Mouse (Mus musculus): ENCODE measurements around the gene Ifi207. TPM values are rescaled to one million over a fixed set of nuclear protein-coding genes. Genes with fewer than 3 reads are reported as not detected.
"Not testable (repeated sequence)": the region's sequence is repeated elsewhere in the genome, so short reads cannot be mapped to it uniquely, and the experiment has no call there.

The Ifi207 gene
- 1 to 10 TPM; 3.4 to 8.1 TPM for total RNA-seq (2021)
- long read RNA-seq, experiment 1, result 0 reads
- long read RNA-seq, experiment 2, result 0 reads

- DNase-seq, result peak in 1 of 2 experiments; percentile 3
These were observed at the start of gene Ifi207 for GRCm38 (mm10) chr1:173741656-173742055. Gene Ifi207, minus strand, starts transcription at chr1:173741747.

GRCm38 (mm10) chr1:173773457-173773856 lies 31.9 kb upstream of the Ifi207 start:
- DNase-seq, result not testable (repeated sequence)

DNA sequence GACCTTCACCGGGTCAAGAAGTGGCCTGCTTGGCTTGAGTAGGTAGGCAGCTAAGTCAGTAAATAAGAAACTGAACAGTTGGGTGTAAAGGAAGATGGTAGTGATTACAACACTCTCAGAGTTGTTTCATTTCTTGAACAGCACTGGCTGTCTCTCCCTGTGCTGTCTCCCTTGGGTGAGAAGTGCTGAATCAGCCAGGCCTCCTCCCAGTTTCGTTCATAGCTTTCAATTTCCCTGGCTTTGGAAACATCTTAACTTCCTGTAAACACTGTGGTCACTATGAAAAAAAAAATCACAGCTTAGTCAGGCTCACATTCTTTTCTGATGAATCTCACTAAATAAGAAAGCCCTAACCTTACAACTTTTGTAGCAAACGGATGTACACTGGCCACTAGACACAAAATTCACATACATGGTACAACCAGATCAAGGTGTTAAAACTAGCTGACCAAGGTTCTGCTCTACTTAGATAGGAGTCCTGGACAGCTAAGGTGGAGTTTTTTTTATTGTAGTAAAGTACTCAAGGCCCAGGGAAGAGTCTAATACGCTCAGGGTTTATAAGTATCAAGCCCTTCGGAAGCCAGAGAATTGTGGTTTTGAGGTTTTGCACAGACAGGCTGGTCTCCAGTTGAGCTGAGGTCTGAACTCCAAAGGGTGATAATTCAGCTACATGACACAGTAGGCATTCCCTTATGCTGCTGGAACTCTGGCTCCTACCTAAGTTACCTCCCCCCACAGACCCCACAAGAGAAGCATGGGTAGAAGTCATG lies 25.5 kb upstream of the Ifi207 start, which contains the start of gene Ifi204:
Gene Ifi204 (minus strand): TSS at position 96 of the 770 bp plus-strand sequence.
- DNase-seq, result peak; percentile 12 to 39

GRCm38 (mm10) chr1:173760032-173760431 lies 18.5 kb upstream of the Ifi207 start:
- not testable (repeated sequence) for DNase-seq

DNA sequence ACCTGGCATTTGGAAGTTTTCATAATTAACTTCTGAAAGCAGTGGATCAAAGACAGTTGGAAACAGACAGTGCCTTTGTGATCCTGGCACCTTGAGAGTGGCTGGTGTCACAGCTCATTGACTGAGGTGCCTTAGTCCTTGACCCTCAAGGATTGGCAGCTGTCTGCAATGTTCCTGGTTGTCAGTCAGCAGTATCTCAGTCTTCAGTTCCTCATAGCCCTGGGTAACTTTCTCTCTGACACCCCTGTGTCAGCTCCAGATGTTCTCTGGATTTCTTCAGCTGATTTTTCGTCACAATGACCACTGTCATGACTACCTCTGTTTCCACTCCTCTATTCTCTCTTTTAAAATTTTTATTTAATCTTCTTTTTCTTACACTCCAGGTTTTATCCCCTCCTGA lies 715 bp upstream of the Ifi207 start:
- DNase-seq, result peak in 1 of 2 experiments; percentile 7

DNA sequence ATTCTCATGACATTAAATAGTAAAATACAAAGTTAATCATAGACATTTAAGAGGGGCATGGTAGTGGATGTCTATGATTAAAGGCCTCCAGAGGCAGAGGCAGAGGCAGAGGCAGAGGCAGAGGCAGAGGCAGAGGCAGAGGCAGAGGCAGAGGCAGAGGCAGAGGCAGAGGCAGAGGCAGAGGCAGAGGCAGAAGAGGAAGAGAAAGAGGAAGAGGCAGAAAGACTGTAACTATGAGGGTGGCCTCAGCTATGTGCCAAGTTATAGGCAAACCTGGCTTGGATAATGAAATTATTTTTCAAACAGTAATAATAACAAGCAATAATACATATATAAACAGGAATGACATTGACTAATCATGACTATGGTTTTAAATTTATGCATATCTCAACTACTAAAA lies 1.0 kb downstream of the Ifi207 start:
- DNase-seq, result no peak

DNA sequence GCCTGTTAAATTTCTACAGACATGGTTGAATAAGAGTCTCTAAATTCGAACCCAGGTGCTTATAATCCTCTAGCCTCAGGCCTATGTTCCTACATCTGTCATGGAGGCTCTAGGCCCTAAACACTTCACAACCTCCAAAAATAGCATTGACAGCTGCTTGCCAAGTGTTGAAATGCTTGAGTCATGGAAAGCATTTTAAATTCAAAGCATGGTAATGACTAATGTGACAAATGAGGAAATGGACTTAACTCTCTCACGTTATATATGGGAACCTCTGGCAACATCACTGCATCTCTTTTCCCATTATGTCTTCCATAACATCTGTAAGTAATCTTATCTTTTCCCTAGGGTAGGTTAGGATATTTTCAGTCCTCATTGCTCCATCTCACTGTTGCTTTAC lies 4.6 kb downstream of the Ifi207 start:
- DNase-seq, result no peak

- not testable (repeated sequence) for DNase-seq
These were observed 6.5 kb downstream of the Ifi207 start for GRCm38 (mm10) chr1:173735015-173735414.

DNA sequence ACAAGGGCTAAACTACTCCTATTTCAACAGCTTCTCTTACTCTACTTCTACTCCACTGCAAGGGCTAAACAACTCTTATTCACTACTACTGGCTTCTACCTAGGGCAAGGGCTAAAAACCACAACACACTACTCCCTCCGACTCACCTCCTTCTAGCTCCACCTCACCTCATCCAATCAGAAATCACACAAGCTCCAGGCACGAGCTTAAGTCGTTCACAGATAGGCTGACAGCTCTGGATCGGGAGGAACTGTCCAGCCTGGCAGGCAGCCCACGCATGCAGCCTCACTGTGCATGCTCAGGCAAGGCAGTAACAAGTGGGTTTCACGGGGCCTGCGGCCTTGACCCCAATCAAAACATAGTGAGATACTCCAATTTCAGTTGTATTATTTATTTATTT lies 8.3 kb downstream of the Ifi207 start:
- DNase-seq, result no peak

DNA sequence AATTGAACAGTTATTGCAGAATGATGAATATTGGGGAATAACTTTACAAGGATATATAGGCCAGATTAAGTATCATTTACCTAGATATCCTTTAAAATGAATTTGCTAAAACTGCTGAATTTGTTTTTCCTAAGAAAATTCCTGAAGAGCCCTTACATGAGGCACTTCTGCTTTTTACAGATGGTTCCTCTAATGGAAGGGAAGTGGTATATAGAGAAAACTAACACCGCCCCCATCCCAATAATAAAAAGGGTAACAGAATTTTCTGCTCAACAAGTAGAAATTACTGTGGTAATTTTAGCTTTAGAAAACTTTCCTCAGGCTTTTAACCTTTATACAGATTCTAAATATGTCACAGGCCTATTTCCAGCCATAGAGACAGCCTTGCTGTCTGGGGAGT lies 47.3 kb downstream of the Ifi207 start:
- no peak for DNase-seq

DNA sequence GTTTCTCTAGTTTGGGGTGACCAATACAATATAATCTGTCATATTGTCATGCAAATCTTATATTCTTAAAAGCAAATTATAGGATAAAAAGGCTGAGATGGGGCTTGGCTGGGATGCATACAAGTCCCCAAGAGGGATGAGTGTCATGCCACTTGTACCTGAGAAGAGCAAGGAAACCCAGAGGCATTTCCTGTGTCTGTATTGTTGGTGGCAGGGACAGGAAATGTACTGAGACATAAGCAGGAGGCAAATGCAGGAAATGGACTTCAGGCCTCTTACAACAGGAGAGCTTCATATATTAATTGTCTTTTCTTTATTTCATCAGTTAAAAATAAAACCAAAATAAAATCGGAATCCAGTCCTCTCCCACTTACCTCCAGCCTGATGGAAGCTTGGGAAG lies 62.9 kb downstream of the Ifi207 start:
- DNase-seq, result not testable (repeated sequence)

GRCm38 (mm10) chr1:173673458-173674097 lies 68.0 kb downstream of the Ifi207 start, which contains the start of gene Ifi208:
Gene Ifi208, plus strand, starts transcription at chr1:173673675.
- DNase-seq, result not testable (repeated sequence)

Other genes starting within 250 kb of the Ifi207 start
- not detected for gene Ifi214, start 205.8 kb downstream of the Ifi207 start, total RNA-seq (2021)
- gene Ifi213, start 142.5 kb downstream of the Ifi207 start, total RNA-seq (2021), result 1 to 10 TPM in 1 of 2 experiments, under 1 TPM in 1; 0.69 to 1.8 TPM
- 1 to 10 TPM in 1 of 2 experiments, under 1 TPM in 1; 0.86 to 1.7 TPM for gene Ifi209, start 110.8 kb downstream of the Ifi207 start, total RNA-seq (2021)
- 1 to 10 TPM; 1.1 to 2.1 TPM for gene Ifi208, start 68.1 kb downstream of the Ifi207 start, total RNA-seq (2021)
- gene Ifi204, start 25.2 kb upstream of the Ifi207 start, total RNA-seq (2021), result 10 to 100 TPM in 1 of 2 experiments, 1 to 10 TPM in 1; 4.7 to 12.7 TPM
- gene Ifi211, start 171.3 kb upstream of the Ifi207 start, total RNA-seq (2021), result 1 to 10 TPM; 2.8 to 5.5 TPM
- gene Mndal, start 200.7 kb upstream of the Ifi207 start, total RNA-seq (2021), result 10 to 100 TPM; 10.2 to 17.8 TPM
- gene Ifi203, start 200.9 kb upstream of the Ifi207 start, total RNA-seq (2021), result 10 to 100 TPM in 1 of 2 experiments, 1 to 10 TPM in 1; 9.3 to 16.7 TPM
- not detected for gene Ifi202b, start 241.0 kb upstream of the Ifi207 start, total RNA-seq (2021)